Mouse (Mus musculus) CD8-positive naive resting alpha-beta T cell, adult 2 months (primary cell): ENCODE results near the gene Ess2.
"Not testable (repeated sequence)": the region's sequence is repeated elsewhere in the genome, so short reads cannot be mapped to it uniquely, and the experiment has no call there.

ENCODE experiments used
- DNase-seq, 2 experiments: peaks; one replicate each; pipeline ENCODE4 v3.0.0; 2022; ENCODE audit warnings: low read depth in 2 of 2, low spot score in 2 of 2

Gene Ess2

DNA sequence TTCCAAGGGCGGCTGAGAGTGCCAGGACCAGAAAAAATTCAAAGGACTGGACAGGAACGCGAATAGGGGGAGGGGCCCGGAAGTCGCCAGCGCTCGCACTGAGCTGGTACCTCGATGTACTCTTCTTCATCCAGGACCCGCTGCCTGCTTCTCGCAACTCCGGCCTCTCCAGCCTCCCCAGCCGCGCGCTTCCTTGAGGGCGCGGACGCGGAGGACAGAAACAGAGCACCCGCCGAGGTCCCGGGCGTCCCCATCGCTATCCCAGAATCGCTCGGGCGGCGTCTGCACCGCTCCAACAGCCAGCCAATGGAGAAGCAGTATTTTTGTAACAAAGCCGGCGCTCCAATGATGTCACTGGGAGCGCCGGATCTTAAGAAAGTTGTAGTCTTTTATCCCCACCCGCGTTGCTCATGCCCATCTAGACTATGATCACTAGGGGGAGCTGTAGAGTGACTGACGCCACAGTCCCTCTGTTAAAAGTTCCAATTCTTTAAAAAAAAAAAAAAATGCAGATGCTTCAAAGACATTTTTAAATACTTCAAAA lies at the start of gene Ess2:
Gene Ess2, minus strand, starts transcription at position 297 of the 544 bp plus-strand sequence.
- peak; percentile 83 to 86 for DNase-seq

GRCm38 (mm10) chr16:17956052-17956638 lies 45.0 kb upstream of the Ess2 start:
- not testable (repeated sequence) for DNase-seq

DNA sequence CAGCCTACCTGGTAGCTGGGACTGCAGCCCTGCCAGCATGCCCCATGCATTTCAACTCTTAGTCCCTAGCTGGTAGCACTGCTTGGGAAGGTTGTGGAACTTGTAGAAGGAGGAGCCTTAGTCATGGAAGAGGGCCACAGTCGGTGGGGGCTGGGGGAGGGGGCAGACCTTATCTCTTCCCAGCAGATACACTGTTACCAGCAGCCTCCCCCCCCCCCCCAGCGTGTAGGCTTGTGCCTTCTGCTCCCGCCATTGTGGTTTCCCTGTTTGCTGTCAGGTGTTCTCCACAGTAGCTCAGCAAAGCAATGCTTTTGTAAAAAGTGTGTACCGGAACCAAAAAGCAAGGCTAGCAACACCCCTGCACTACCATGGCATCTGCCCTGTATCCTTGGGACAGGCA lies 40.5 kb upstream of the Ess2 start:
- DNase-seq, result no peak

DNA sequence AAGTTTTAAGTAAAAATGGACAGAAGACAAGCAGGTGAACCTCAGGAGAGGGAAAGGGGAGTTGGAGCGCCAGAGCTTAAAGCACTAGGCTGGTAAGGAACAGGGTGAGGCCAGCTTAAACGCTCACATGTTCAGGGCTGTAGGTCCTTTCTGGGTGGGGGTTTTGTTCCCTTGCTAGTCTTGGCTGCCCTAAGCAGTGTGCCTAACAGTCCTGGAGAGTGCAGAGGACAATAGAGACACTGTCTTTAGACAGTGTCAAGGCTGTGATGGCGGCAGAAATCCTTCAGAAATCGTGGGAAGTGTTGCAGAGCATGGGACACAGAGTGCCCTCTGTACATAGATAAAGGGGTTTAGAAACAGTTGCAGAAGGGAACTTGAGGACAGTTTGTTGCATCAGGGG lies 38.9 kb upstream of the Ess2 start:
- DNase-seq, result no peak

GRCm38 (mm10) chr16:17949421-17949877 lies 38.3 kb upstream of the Ess2 start:
- DNase-seq, result no peak

DNA sequence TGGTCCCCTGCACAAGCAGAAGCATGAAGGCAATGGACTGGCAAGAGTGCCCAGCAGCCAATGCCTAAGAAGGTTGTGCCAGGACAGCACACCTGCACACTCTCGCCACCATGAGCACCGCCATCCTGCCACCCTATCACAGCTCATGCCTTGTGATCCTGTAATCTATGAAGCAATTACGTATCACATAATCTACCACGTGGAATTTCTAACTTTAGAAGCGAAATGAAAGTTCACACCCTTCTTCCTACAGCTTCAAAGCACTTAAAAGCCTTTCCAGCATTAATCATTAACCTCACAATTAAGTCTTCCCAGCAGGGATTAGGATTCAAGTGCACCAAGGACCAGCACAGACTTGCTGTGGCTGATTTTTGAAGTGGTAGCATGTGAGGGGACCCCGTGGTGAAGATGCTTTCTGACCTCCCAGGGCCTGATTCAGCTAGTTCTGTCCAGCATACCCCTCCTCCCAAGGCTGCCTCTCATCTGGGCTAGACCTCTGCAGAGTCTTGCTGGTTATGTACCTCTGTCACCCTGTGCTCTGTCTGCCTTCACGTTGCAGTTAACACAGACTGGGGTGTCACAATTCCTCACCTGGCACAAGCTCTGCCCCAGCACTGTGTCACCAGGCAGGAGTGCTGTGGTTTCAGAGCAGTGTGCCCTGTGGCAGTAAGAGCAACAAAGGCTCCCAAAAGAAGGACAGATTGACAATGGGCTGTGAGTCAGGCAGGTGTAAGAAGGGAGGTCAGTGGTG lies 34.1 kb upstream of the Ess2 start:
- no peak for DNase-seq

DNA sequence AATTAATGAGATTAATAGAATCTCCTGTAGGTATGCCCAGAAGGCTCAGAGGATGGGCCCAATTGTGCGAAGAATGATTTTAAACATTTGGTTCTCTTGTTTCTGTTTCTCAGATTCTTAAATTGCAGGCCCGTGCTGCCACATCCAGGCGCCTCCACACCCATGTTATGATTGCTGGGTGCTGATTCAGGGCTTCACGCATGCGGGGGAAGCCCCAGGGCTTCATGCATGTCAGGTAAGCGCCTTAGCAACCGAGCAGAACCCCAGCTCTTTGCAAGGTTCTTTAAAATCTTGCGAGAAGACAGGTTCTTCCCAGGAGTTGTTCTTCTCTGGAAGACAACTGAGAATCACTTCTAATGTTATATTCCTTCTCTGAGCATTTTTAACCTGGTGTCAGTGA lies 32.3 kb upstream of the Ess2 start:
- no peak for DNase-seq

- DNase-seq, result no peak
These were observed 28.2 kb upstream of the Ess2 start for GRCm38 (mm10) chr16:17939255-17939751.

- peak; percentile 42 to 70 for DNase-seq
These were observed 27.7 kb upstream of the Ess2 start for GRCm38 (mm10) chr16:17938821-17939220.

DNA sequence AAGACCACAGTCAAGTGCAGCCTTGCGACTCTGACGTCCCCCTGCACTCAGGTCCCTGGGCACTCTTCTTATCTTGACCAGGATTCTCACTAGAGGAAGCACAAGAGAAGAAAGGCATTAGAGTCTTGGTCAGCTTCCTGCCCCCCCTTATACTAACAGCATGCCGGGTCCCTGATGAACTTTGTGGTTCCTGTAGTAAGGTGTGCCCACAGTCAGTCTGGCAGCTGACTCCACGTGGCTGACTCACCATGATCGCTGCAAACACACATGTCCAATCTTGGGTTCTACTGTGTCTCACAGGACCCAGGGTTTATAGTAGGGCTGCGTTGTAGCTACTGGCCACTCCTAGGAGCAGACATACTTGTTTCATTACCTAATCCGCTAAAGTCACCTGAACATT lies 27.0 kb upstream of the Ess2 start:
- DNase-seq, result no peak

DNA sequence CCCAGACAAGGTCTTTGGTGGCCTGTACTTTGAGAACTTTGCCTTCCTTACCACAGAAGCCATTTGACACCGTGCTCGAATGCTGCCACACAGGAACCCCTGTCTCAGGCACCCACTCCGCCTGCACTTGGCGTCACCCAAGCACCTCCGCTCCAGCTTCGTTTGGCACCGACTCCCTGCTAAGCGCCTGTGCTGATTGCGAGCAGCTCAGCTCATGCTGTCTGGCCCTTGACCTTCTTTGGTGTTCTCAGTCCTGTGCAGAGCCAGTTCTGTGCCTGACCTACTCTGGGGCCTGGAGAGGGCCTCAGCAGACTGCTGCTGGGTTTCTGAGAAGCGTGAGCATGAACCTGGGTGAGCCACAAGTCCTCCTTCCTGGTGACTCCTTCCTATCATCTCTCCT lies 25.6 kb upstream of the Ess2 start:
- DNase-seq, result no peak

GRCm38 (mm10) chr16:17934445-17934910 lies 23.3 kb upstream of the Ess2 start:
- no peak for DNase-seq

- no peak for DNase-seq
These were observed 22.7 kb upstream of the Ess2 start for GRCm38 (mm10) chr16:17933594-17934444.

DNA sequence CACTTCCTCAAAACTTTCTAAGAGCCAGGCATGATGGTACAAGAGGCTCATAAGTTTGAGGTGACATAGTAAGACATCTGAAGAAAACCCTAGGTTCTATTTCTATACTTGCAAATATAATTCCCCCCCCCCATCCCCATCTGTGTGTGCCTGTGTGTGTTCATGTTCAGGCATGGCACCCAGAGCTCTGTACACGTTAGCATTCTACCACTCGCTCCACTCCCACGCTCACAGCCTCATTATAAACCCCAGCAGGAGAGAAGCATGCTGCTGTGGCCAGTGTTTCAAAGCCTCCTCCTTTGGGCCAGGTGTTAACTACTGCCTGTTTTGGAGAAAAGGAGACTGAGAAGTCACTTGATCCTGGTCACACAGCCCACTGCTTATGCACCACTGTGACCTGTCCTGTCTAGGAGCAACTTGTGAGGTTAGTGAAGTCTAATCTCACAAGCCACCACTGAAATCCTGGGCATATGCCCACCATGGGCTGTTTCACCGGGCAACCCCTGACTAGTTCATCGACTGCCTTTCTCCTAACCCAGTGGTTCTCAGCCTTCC lies 20.8 kb upstream of the Ess2 start:
- DNase-seq, result no peak

- no peak for DNase-seq
These were observed 18.5 kb upstream of the Ess2 start for GRCm38 (mm10) chr16:17929631-17930030.

DNA sequence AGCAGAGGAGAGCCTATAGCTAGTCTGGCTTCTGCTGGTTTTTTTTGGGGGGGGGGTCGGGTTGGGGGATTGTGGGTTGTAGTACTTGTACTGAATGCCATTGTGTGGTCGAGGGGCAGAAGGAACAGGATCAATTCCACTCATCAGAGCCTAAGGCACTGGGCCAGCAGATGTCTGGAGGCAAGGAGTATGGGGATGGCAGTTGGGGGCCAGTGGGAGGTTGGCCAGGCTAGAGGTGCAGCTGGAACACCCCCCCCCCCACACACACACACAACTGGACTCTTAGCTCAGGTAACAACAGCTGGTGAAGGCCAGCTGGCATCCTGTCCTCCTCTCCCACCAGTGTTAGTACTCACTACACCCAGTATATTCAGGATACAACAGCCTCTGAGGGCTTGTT lies 18.1 kb upstream of the Ess2 start:
- no peak for DNase-seq

DNA sequence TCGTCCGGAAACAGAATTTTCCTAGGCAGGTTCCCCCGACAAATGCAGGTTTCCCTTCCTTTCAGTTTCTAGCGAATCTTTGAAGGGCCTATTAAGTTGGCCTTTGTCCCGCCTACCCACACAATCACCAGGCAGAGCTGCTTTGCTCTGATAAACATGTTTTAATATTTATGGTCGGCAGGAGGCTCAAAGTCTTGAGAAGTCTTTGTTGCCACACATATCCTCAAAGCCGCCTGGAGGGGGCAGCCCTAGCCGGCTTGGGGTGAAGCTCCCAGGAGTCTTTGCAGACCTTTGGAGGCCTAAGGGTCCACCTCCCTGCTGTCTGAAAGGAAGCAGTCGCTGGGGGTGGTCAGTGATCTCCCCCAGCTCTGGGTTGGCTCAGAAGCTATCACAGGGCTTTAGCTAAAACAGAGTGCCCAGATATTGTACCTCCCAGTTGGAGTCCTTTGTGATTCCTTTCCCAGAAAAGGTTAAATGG lies 17.5 kb upstream of the Ess2 start:
- peak; percentile 72 to 81 for DNase-seq

GRCm38 (mm10) chr16:17928087-17928580 lies 17.0 kb upstream of the Ess2 start, which contains the start of gene Slc25a1:
TSS of gene Slc25a1 (minus strand) at chr16:17928219.
- no peak for DNase-seq

GRCm38 (mm10) chr16:17927351-17928082 lies 16.4 kb upstream of the Ess2 start:
- peak in 1 of 2 experiments; percentile 18 for DNase-seq

GRCm38 (mm10) chr16:17922163-17922538 lies 11.0 kb upstream of the Ess2 start:
- no peak for DNase-seq
